Mouse (Mus musculus): Measurements from ENCODE around the gene Serpina1c. TPM values are rescaled to one million over a fixed set of nuclear protein-coding genes. Genes with fewer than 3 reads are reported as not detected.
"Not testable (repeated sequence)": the region's sequence is repeated elsewhere in the genome, so short reads cannot be mapped to it uniquely, and the experiment has no call there.

The Serpina1c gene
- polyA plus RNA-seq, 1 experiment: 0.84 TPM

DNA sequence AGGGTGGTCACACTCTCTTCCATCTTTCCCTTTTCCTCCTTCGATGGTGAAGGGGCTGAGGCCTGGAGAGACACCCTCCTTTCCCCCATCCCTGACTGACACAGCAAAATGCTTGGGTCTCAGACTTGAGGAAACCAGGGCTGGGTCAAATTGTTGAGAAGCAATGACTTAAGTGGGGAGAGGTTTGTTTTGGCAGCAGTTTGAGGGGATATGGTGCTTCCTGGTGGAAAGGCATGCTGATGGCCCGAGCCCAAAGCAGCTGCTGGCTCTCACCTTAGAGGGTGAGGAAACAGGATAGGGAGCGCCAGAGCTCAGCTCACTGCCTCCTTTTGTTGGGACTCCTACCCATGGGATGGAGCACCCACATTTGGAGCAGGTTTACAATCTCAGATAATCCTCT, 43.7 kb downstream of the Serpina1c start:
- Histone ChIP-seq H3K27ac (ENCODE audit: control insufficient read depth, insufficient read depth, low read depth, low read length) (no peak overlapping the region), H3K4me1 (ENCODE audit: control insufficient read depth, insufficient read depth, low read length) (no peaks in the 10 kb centered on the region), H3K27me3 (ENCODE audit: control insufficient read depth, insufficient read depth, low read length) (no peaks in the 10 kb centered on the region), H3K36me3 (ENCODE audit: control insufficient read depth, insufficient read depth, low read length) (no peaks in the 10 kb centered on the region), H3K4me3 (ENCODE audit: control insufficient read depth, low read depth, low read length) (no peak overlapping the region)
- TF ChIP-seq CTCF (IDR thresholded peaks at IDR 0.05; ENCODE audit: control insufficient read depth, insufficient read depth, insufficient replicate concordance, low read depth, low read length): no peak
- no peak for TF ChIP-seq POLR2A (IDR thresholded peaks at IDR 0.05; ENCODE audit: control insufficient read depth, low read depth, low read length)

DNA sequence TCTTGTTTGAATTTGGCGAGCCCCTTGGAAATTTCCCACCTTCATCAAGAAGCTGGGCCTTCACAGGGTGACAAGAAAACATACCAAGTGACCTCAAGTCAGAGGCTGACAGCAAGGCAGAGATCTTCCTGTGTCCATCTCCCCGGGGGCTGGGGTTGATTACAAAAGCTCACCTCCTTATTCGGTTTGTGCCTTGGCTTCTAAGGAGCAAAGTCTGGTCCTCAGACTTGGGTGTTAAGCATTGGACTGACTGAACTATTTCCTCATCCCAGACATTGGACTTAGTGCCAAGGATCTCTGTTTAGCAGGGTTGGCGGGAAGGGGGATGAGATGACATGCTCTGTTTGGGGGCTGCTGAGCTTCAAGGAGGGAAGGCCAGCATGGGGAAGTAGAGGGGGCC, 44.1 kb downstream of the Serpina1c start:
- not testable (repeated sequence) for H3K36me3 ChIP-seq (ENCODE audit: control insufficient read depth, insufficient read depth, low read length); H3K27me3 ChIP-seq (ENCODE audit: control insufficient read depth, insufficient read depth, low read length); H3K27ac ChIP-seq (ENCODE audit: control insufficient read depth, insufficient read depth, low read depth, low read length); H3K4me3 ChIP-seq (ENCODE audit: control insufficient read depth, low read depth, low read length); H3K4me1 ChIP-seq (ENCODE audit: control insufficient read depth, insufficient read depth, low read length)

DNA sequence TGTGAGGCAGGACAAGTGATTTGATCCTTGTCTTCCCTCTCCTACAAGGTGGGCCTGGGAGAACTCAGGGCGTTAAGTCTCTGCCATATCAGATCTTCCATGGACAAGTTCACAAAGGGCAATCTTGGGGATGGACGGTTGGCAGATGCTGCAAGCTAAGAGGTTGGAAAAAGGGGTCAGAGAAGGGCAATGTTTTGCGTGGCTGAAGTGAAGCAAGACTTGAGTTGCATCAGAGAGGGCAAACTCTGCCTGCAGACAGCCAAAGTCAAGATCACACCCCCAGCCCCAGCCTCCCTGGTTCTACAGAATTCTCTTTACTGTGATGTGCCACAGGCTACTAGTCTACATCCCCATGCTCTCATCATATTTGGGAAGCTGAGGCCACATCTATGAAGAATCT, 45.1 kb downstream of the Serpina1c start:
- not testable (repeated sequence) for H3K27ac ChIP-seq (ENCODE audit: control insufficient read depth, insufficient read depth, low read depth, low read length); H3K4me3 ChIP-seq (ENCODE audit: control insufficient read depth, low read depth, low read length); H3K27me3 ChIP-seq (ENCODE audit: control insufficient read depth, insufficient read depth, low read length); H3K4me1 ChIP-seq (ENCODE audit: control insufficient read depth, insufficient read depth, low read length); H3K36me3 ChIP-seq (ENCODE audit: control insufficient read depth, insufficient read depth, low read length)

DNA sequence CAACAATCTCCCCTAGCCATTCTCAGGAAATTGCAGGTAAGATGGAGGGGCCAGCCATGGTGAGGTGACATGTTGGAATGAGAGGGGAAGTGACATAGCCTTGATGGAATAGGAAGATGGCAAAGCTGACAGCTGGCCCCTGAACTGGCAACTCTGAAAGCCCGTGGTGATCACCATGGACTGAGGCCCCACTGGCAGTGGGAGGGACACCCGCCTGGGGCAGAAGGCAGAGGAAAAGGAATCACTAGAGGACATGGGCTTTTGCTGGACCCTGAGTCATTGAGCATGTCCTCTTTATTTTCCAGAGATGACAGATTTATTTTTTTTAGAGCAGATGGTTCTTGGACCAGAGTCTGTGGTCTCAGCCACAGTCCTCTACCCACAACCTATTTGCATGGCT, 51.7 kb downstream of the Serpina1c start:
- H3K27ac ChIP-seq (ENCODE audit: control insufficient read depth, insufficient read depth, low read depth, low read length); H3K4me3 ChIP-seq (ENCODE audit: control insufficient read depth, low read depth, low read length); H3K36me3 ChIP-seq (ENCODE audit: control insufficient read depth, insufficient read depth, low read length); H3K4me1 ChIP-seq (ENCODE audit: control insufficient read depth, insufficient read depth, low read length); H3K27me3 ChIP-seq (ENCODE audit: control insufficient read depth, insufficient read depth, low read length): not testable (repeated sequence)

Other genes starting within 250 kb of the Serpina1c start
- gene Serpina6, start 247.7 kb downstream of the Serpina1c start, polyA plus RNA-seq (2012; rRNA removed): 0.07 TPM in 1 of 2 replicates, not detected in the other
- gene Serpina16, start 228.7 kb downstream of the Serpina1c start, polyA plus RNA-seq (2012; rRNA removed): 0.16 and 84.9 TPM in 2 replicates
- gene Serpina1f, start 209.4 kb downstream of the Serpina1c start, polyA plus RNA-seq (2012; rRNA removed): 1.1 and 129 TPM in 2 replicates
- gene Serpina1d, start 131.3 kb downstream of the Serpina1c start, polyA plus RNA-seq (2012; rRNA removed): 0.17 and 0.48 TPM in 2 replicates
- 0.51 and 1.4 TPM in 2 replicates for gene Serpina1b, start 74.5 kb downstream of the Serpina1c start, polyA plus RNA-seq (2012; rRNA removed)
- 1.8 and 2.4 TPM in 2 replicates for gene Serpina1a, start 41.3 kb downstream of the Serpina1c start, polyA plus RNA-seq (2012; rRNA removed)
- 0.67 TPM in 1 of 2 replicates, not detected in the other for gene Serpina1e, start 54.1 kb upstream of the Serpina1c start, polyA plus RNA-seq (2012; rRNA removed)
- not detected in 2 replicates for gene Serpina11, start 85.1 kb upstream of the Serpina1c start, polyA plus RNA-seq (2012; rRNA removed)
- gene Serpina9, start 108.9 kb upstream of the Serpina1c start, polyA plus RNA-seq (2012; rRNA removed): 0.91 and 1.0 TPM in 2 replicates
- not detected in 2 replicates for gene Serpina12, start 139.6 kb upstream of the Serpina1c start, polyA plus RNA-seq (2012; rRNA removed)
- gene Serpina5, start 196.2 kb upstream of the Serpina1c start, polyA plus RNA-seq (2012; rRNA removed): 29.7 and 50.2 TPM in 2 replicates
- 12.3 and 25.2 TPM in 2 replicates for gene Serpina3a, start 207.8 kb upstream of the Serpina1c start, polyA plus RNA-seq (2012; rRNA removed)
- gene Serpina3b, start 223.1 kb upstream of the Serpina1c start, polyA plus RNA-seq (2012; rRNA removed): 0.76 and 1.4 TPM in 2 replicates
- gene Serpina3c, start 249.0 kb upstream of the Serpina1c start, polyA plus RNA-seq (2012; rRNA removed): 3.3 and 5.6 TPM in 2 replicates

Data from testis, adult 2 months (tissue).